Mouse (Mus musculus): ENCODE measurements around the gene Map7d1. TPM values are rescaled to one million over a fixed set of nuclear protein-coding genes. Genes with fewer than 3 reads are reported as not detected.

The Map7d1 gene
- polyA plus RNA-seq, 1 experiment from 2014 or later = 20.9 TPM

DNA sequence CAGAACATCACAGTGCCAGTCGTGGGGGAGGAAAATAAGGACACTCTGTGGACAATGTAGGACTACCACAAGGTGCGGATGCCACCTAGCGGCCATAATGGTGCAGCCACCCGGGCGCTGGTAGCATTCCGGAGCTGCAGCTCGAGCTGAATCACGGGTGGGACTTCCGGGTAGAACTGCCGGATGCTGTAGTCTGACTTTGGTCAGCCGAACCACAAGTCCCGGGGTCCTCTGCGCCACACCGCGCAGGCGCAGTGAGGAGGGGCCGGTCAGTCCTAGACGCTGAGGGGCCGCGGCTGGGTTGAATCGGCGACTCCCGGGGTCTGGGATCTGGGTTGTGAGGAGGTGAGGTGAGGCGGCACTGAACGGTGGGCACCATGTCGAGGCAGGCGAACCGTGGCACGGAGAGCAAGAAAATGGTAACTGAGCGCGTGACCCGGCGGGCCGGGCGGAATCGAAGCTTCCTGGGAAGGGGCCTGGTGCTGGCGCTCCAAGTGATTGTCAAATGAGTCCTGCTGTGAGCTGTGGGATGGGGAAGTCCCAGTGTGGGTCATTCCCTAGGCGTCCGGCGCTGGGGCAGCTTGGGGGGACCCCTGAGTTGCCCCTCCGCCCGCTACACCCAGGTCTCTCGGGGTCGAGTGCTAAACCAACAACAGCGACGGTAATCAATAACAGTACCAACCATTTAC, 6.1 kb upstream of the Map7d1 start, which contains the start of gene Trappc3:
TSS of gene Trappc3 (plus strand) at position 207 of the 689 bp plus-strand sequence.
- peaks cover 25% of the 10 kb centered on the region for H3K27me3 ChIP-seq (replicated peaks)
- H3K9ac ChIP-seq = peak within 1 kb of the TSS; percentile 89
- ATAC-seq = peak; percentile 88
- H3K4me3 ChIP-seq = peak within 1 kb of the TSS; percentile 79
- peaks cover 54% of the 10 kb centered on the region for H3K4me1 ChIP-seq
- H3K27ac ChIP-seq = peak within 1 kb of the TSS; percentile 82
- WGBS (ENCODE audit: insufficient replicate concordance) = under 1% methylated on average over 46 of the region's 46 CpGs
- 0 out of 2 replicates have a peak, but pooled peaks cover 3% of the 10 kb centered on the region for H3K36me3 ChIP-seq
- H3K9me3 ChIP-seq (replicated peaks) = no peaks in the 10 kb centered on the region
- H3K4me2 ChIP-seq = peak within 1 kb of the TSS; percentile 88

DNA sequence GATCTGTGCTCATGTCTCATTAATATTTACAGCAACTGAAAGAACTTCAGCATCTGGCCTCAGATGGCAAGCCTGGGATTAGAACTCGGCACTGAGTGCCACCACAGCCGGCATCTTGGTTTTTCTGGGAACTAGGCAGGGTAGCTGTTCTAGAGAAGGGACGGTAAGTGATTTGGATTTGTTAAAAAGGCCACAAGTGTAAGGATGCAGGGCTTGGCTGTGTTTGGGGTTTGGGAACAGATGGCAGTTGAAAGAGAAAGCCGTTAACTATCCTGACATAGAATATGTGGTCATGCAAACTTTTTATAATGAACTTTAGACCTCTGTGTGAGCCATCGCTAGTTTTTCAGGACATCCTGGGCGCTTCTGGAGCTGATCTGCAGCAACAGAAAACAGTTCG, 5.5 kb upstream of the Map7d1 start:
- Histone ChIP-seq H3K4me2 (peak overlapping the region; percentile 88), H3K9me3 (replicated peaks) (no peaks in the 10 kb centered on the region), H3K27me3 (replicated peaks) (peaks cover 31% of the 10 kb centered on the region), H3K4me3 (peak overlapping the region; percentile 79), H3K9ac (peak overlapping the region; percentile 89; the same call in 1 of the 2 replicates), H3K4me1 (peaks cover 60% of the 10 kb centered on the region), H3K36me3 (0 out of 2 replicates have a peak, but pooled peaks cover 3% of the 10 kb centered on the region), H3K27ac (peak overlapping the region; percentile 82)
- ATAC-seq = no peak
- WGBS (ENCODE audit: insufficient replicate concordance) = 48% methylated on average over 7 of the region's 7 CpGs

DNA sequence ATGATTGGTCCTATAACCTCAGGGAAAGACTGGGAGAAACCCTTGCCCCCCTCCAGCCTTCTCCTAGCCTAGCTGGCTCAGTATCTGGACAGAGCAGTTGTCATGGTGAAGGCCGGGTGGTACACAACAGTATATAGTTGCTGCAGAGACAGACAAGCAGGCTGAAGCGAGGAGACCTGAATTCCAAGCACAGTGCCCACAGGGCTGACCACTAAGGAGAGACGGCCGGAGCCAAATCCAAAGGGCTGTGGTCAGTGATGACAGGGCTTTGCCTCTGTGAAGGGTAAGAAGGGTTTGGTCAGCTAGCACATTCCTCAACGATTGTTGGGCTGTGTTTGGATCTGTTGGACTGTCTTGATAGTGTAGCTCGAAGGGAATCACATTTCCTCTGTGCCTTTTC, 5.1 kb upstream of the Map7d1 start:
- H3K9me3 ChIP-seq (replicated peaks) = no peaks in the 10 kb centered on the region
- peak overlapping the region; percentile 88 for H3K4me2 ChIP-seq
- H3K9ac ChIP-seq = peak overlapping the region; percentile 89
- 0 out of 2 replicates have a peak, but pooled peaks cover 3% of the 10 kb centered on the region for H3K36me3 ChIP-seq
- WGBS (ENCODE audit: insufficient replicate concordance) = 60% methylated on average over 6 of the region's 6 CpGs
- H3K27me3 ChIP-seq (replicated peaks) = peaks cover 32% of the 10 kb centered on the region
- ATAC-seq = peak; percentile 6; the same call in 1 of the 2 replicates
- peak overlapping the region; percentile 34 for H3K4me3 ChIP-seq
- H3K4me1 ChIP-seq = peaks cover 64% of the 10 kb centered on the region
- peak overlapping the region; percentile 82 for H3K27ac ChIP-seq

DNA sequence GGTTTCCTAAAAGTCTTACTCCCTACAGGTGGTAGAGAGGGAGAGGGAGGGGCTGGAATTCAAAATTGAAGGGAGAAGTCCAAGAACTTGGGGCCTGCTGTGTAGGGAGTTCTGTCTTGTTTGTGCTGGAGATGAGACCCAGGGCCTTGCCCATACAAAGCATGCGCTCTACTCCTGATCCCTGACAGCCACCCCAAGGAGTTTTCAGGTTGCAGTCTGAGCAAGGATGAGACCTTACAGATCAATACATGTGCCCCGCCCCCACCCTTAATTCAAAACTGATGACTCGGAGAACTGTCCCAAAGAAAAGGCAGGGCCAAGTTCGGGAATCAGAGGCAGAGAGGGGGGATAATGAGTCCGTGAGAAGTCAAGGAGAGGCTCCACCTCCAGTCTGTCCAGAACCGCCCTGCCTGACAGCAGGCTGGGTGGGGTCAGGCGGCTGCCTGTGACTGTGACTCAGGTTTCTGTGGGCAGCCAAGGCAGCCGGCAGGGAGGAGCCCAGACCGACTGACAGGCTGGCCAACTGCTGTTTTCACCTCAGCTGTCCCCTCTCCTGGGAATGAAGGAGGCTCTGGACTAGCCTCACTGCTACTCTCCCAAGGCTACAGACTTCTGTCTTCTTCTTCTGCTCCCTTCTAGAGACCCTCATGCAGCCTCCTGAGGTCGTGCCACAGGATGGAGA, 4.5 kb upstream of the Map7d1 start:
- WGBS (ENCODE audit: insufficient replicate concordance) = 6% methylated on average over 10 of the region's 10 CpGs
- Histone ChIP-seq H3K27me3 (replicated peaks) (peaks cover 32% of the 10 kb centered on the region), H3K4me2 (peak overlapping the region; percentile 88), H3K4me1 (peaks cover 69% of the 10 kb centered on the region), H3K36me3 (0 out of 2 replicates have a peak, but pooled peaks cover 3% of the 10 kb centered on the region), H3K9ac (peak overlapping the region; percentile 89), H3K27ac (peak overlapping the region; percentile 82), H3K9me3 (replicated peaks) (no peaks in the 10 kb centered on the region), H3K4me3 (peak overlapping the region; percentile 34)
- peak; percentile 83 for ATAC-seq

DNA sequence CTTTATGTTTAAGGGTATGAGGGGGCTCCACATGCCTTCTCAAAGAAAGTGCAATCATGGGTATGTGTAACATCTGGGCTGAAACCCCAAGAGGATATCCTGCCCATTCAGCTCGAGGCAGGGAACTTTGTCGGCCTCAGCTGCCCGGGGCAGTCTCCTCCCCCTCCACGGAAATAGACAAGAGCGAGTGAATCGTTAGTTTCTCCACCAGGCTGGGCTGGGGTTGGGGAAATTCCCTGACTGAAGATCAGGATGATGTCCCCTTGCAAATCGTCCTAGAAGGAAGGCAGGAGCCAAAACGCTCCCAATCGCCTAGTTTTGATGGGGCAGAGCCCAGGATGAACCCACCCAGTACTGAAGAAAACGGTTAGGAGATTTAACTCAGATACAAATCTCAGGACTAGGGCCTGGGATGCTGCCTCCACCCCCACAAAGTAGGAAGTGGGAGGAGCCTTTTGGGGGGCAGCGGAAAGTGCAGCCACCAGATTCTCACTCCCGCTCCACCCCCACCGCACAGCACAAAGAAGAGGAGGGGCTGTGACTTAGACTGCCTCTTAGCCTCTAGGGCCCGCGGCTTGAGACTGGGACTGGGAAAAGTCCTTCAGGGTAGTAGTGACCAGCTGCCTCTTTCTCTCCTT, 3.5 kb upstream of the Map7d1 start:
- Histone ChIP-seq H3K4me1 (peaks cover 78% of the 10 kb centered on the region), H3K27me3 (replicated peaks) (peaks cover 39% of the 10 kb centered on the region), H3K9me3 (replicated peaks) (no peaks in the 10 kb centered on the region), H3K4me3 (peak overlapping the region; percentile 19), H3K9ac (no peak overlapping the region), H3K36me3 (no peaks in the 10 kb centered on the region), H3K27ac (peak overlapping the region; percentile 82), H3K4me2 (peak overlapping the region; percentile 88)
- 1% methylated on average over 15 of the region's 15 CpGs for WGBS (ENCODE audit: insufficient replicate concordance)
- ATAC-seq = no peak

DNA sequence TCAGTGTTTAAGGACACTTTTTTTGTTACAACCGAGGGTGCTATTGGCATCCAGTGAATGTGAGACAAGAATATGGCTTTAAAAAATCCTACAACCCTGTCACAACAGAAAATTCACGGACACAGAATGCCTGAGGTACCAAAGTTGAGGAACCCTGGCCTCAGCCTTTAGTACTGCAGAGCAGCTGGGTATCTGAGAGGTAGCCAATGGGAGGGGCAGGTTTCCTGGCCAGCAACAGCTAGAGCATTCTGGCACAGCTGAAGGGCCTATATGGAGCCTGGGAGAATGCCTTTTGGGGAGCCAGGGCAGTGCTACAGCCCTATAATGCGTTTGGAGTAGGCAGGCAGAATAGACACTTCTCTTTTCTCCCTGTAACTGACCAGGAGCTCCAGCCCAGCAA, 2.9 kb upstream of the Map7d1 start:
- no peak for ATAC-seq
- H3K36me3 ChIP-seq = no peaks in the 10 kb centered on the region
- H3K4me3 ChIP-seq = no peak overlapping the region
- no peak overlapping the region for H3K9ac ChIP-seq
- 9% methylated on average over 3 of the region's 3 CpGs for WGBS (ENCODE audit: insufficient replicate concordance)
- H3K27ac ChIP-seq = peak overlapping the region; percentile 82
- peaks cover 84% of the 10 kb centered on the region for H3K4me1 ChIP-seq
- H3K9me3 ChIP-seq (replicated peaks) = no peaks in the 10 kb centered on the region
- H3K4me2 ChIP-seq = peak overlapping the region; percentile 88
- H3K27me3 ChIP-seq (replicated peaks) = peaks cover 39% of the 10 kb centered on the region

DNA sequence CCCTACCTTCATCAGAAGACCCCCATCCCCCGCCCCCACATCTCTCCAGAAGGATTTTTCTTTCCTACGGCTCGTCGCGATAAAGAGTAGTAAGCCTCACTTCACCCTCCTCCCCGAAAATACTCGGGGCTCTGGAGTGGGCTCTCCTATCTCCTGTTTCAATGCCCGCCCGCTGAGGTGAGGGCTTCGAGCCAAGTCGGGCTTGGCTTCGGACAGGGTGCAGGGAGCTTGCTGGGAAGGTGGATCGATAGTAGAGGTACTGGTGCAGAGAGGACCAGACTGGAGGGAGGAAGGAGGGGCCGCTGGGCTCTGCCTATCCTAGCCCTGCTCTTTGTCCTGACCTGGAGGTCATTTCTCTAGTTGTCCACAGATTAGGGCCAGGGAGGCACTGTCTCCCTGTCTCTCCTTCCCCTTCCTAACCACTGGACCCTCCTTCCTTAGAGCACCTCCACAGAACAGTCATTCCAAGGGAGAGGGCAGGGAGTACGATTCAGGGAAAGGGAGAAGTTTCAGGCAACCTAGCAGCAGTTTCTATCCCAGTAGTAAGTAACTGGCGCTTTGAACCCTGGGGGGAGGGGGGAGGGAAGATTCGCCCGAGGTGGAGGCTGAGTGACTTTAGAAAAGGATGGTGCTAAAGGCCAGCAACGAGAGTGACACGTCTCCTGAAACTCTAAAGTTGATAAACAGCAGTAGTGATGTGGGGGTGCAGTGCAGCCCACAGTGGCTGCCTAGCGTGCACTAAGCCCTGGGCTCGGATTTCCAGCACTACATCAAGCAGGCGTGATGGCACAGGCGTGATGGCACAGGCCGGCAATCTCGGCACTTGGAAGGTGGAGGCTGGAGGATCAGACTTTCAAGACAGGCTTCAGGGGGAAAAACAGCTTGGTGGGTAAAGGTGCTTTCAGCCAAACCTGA, 1.1 kb upstream of the Map7d1 start:
- no peak for ATAC-seq

DNA sequence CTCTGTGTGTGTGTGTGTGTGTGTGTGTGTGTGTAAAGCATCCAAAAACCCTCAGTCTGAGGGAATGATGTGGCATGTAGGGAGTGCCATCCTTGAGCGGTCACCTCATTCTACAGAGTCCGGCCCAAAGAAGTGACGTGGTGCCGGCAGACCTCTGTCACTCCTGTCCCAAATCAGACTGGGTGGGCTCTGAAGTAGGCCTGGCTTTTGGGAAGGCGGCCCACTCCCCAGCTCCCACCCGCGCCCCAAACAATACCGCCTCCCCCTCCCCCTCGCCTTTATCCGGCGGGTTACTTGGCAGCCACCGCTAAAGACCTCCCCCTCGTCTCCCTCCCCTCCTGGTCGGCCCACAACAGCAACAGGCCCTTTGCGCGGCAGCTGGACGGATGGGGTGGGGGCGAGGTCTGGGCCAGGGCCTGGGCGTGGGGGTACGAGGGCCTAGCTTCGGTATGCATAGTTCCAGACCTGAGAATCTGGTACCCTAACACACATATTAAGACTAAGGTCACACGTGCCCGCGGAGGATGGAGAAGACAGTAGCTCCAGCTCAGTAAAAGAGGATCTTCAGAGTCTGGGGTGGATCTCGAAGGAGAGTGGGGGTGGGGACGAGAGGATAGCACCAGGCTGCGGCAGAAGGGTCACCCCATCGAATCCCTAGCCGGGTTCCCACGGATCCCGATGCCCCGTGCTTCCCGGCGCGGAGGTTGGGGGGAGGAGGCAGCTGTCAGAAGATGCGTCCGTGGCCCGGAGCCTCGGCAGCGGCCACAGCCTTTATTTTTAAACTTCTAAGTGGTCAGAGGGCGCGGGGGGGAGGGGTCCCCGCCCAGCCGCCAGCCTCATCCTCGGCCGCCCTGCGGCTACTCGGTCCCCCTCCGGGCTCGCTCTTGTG, 786 bp downstream of the Map7d1 start:
- Histone ChIP-seq H3K27me3 (replicated peaks) (peaks cover 39% of the 10 kb centered on the region), H3K27ac (peak overlapping the region; percentile 85), H3K4me2 (peak overlapping the region; percentile 100), H3K4me3 (peak overlapping the region; percentile 88), H3K9me3 (replicated peaks) (no peaks in the 10 kb centered on the region), H3K9ac (peak overlapping the region; percentile 92), H3K4me1 (peaks cover 88% of the 10 kb centered on the region), H3K36me3 (peaks cover 3% of the 10 kb centered on the region; the same call in 1 of the 2 replicates)
- WGBS (ENCODE audit: insufficient replicate concordance) = 2% methylated on average over 50 of the region's 50 CpGs
- no peak for ATAC-seq

More for the DNA sequence above, 1.1 kb upstream of the Map7d1 start:
- H3K27me3 ChIP-seq (replicated peaks) = peaks cover 39% of the 10 kb centered on the region
- H3K36me3 ChIP-seq = no peaks in the 10 kb centered on the region
- WGBS (ENCODE audit: insufficient replicate concordance) = 15% methylated on average over 26 of the region's 26 CpGs
- H3K27ac ChIP-seq = peak overlapping the region; percentile 85
- peak overlapping the region; percentile 88 for H3K4me3 ChIP-seq
- no peaks in the 10 kb centered on the region for H3K9me3 ChIP-seq (replicated peaks)
- H3K4me2 ChIP-seq = peak overlapping the region; percentile 100
- H3K9ac ChIP-seq = peak overlapping the region; percentile 92
- peaks cover 86% of the 10 kb centered on the region for H3K4me1 ChIP-seq

DNA sequence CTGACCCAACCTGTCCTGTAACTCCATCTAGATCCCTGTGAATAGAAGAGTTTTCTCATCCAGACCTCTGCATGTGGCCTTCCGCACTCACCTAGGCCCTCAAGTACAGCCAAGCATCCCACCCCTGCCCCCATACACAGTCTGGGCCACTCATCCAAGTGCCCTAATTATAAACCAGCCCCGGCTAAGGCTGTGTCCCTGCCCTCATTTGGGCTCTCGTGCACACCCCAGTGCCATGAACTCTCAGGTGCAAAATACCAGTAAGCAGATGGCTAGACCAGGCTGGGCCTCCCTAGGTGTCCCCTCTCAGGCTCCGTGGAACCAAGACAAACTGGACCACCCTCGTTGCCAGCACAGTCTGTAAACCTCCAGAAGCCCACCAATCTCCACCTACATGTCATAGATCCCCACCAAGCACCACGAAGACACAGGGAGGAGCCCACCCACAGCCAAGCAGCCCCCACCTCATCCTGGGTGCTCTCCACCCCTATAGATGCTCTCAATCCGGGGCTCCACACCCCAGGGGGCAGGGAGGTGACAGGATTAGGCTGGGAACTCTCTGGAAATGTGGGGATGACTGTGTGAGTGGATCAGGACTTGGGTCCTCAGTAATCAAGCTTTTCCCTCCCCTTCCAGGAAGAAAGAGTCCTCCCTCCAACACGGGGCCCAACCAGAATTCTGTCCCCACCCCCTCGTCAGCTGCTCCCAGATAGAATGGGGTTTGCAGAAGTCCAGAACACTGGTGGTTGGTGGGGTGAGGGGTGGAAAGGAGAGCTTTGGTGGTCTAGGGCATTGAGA, 1.6 kb downstream of the Map7d1 start:
- Histone ChIP-seq H3K36me3 (peaks cover 3% of the 10 kb centered on the region; the same call in 1 of the 2 replicates), H3K4me3 (peak overlapping the region; percentile 88), H3K4me2 (peak overlapping the region; percentile 100), H3K9me3 (replicated peaks) (no peaks in the 10 kb centered on the region), H3K27me3 (replicated peaks) (peaks cover 33% of the 10 kb centered on the region), H3K27ac (no peak overlapping the region; the same call in 1 of the 2 replicates), H3K9ac (peak overlapping the region; percentile 92), H3K4me1 (peaks cover 80% of the 10 kb centered on the region)
- 37% methylated on average over 9 of the region's 9 CpGs for WGBS (ENCODE audit: insufficient replicate concordance)
- no peak for ATAC-seq
